9 mouse cellular contexts compared by ENCODE assay signal in genomic region chr2:4286390-4286901, GRCm38 (mm10).
DNase-seq lines count a peak whose midpoint lies in the region; ATAC-seq and TF ChIP-seq lines count a peak whose summit lies in the region.
"Had no signal": no experiment of that assay in that cellular context is flagged by ENCODE, and none has a peak within 500 bp of the region (broad histone marks: within the 10 kb centered on the region; RNA-seq: fewer than 3 reads in every experiment).

No protein-coding gene starts in this region.

- 27% methylated on average over 8 of the region's 8 CpGs for WGBS in hindbrain, embryonic 14.5 days
- WGBS in hindbrain, postnatal 0 days, result 27% methylated on average over 8 of the region's 8 CpGs
- WGBS in limb, embryonic 13.5 days, result 34% methylated on average over 8 of the region's 8 CpGs

- DNase-seq in hindbrain, embryonic 14.5 days (ENCODE audit: low spot score), result no peak
- no peak for DNase-seq in hindbrain, postnatal 0 days (ENCODE audit: low spot score)
- DNase-seq in 3T3-L1 (ENCODE audit: low read depth, low spot score), result peak; percentile 68
- peak; percentile 48 for DNase-seq in adrenal gland, postnatal 14 days
- DNase-seq in natural killer cell, adult 2 months (ENCODE audit: low spot score in 2 of 2), result no peak
- DNase-seq in frontal cortex, postnatal 10 days (ENCODE audit: low spot score in 2 of 2), result no peak
- DNase-seq: thymus, adult 18-20 months had no signal

- no peaks in the 10 kb centered on the region for H3K9me3 ChIP-seq in hindbrain, embryonic 14.5 days (ENCODE audit: control insufficient read depth, low read length)
- H3K9me3 ChIP-seq in hindbrain, postnatal 0 days (ENCODE audit: low read length), result no peaks in the 10 kb centered on the region
- H3K9me3 ChIP-seq in limb, embryonic 13.5 days, result no peaks in the 10 kb centered on the region
- H3K9me3 ChIP-seq: liver, embryonic 15.5 days had no signal

- no peak overlapping the region for H3K4me3 ChIP-seq in hindbrain, embryonic 14.5 days (replicated peaks; ENCODE audit: low read length)
- no peak overlapping the region for H3K4me3 ChIP-seq in hindbrain, postnatal 0 days (ENCODE audit: low read length)
- peak overlapping the region; percentile 24 for H3K4me3 ChIP-seq in limb, embryonic 13.5 days
- H3K4me3 ChIP-seq: liver, embryonic 15.5 days had no signal

- no peaks in the 10 kb centered on the region for H3K27me3 ChIP-seq in hindbrain, embryonic 14.5 days (ENCODE audit: control insufficient read depth, insufficient read depth, low read length)
- H3K27me3 ChIP-seq in hindbrain, postnatal 0 days (ENCODE audit: insufficient read depth, low read length), result no peaks in the 10 kb centered on the region
- H3K27me3 ChIP-seq in limb, embryonic 13.5 days, result no peaks in the 10 kb centered on the region
- H3K27me3 ChIP-seq: liver, embryonic 15.5 days had no signal

- H3K27ac ChIP-seq in hindbrain, embryonic 14.5 days, result no peak overlapping the region
- H3K27ac ChIP-seq in hindbrain, postnatal 0 days, result no peak overlapping the region
- H3K27ac ChIP-seq in limb, embryonic 13.5 days, result peak overlapping the region; percentile 79; the same call in 1 of the 2 replicates
- H3K27ac ChIP-seq: liver, embryonic 15.5 days had no signal

- ATAC-seq in hindbrain, embryonic 14.5 days (ENCODE audit: low FRiP score), result peak; percentile 51; the same call in 1 of the 2 replicates
- ATAC-seq in hindbrain, postnatal 0 days, result no peak
- ATAC-seq in limb, embryonic 13.5 days (ENCODE audit: low FRiP score, low read depth), result peak; percentile 76

- H3K9ac ChIP-seq in hindbrain, embryonic 14.5 days, result no peak overlapping the region
- no peak overlapping the region for H3K9ac ChIP-seq in hindbrain, postnatal 0 days (replicated peaks; ENCODE audit: low read length)
- H3K9ac ChIP-seq in limb, embryonic 13.5 days, result 0 out of 2 replicates have a peak overlapping the region, but pooled peaks have one; percentile 13
- H3K9ac ChIP-seq: liver, embryonic 15.5 days had no signal

- H3K4me2 ChIP-seq in hindbrain, embryonic 14.5 days (replicated peaks), result peak overlapping the region; percentile 21; the same call in 1 of the 2 replicates
- no peak overlapping the region for H3K4me2 ChIP-seq in hindbrain, postnatal 0 days (ENCODE audit: low read depth, low read length)
- H3K4me2 ChIP-seq in limb, embryonic 13.5 days (replicated peaks), result peak overlapping the region; percentile 51
- H3K4me2 ChIP-seq: liver, embryonic 15.5 days had no signal

- no peak for TF ChIP-seq CTCF in hindbrain, postnatal 0 days (IDR thresholded peaks at IDR 0.05; ENCODE audit: low read depth)

- no peaks in the 10 kb centered on the region for H3K36me3 ChIP-seq in hindbrain, embryonic 14.5 days (replicated peaks; ENCODE audit: control insufficient read depth, insufficient read depth)
- no peaks in the 10 kb centered on the region for H3K36me3 ChIP-seq in hindbrain, postnatal 0 days (ENCODE audit: insufficient read depth, low read length)
- H3K36me3 ChIP-seq in limb, embryonic 13.5 days, result no peaks in the 10 kb centered on the region
- H3K36me3 ChIP-seq: liver, embryonic 15.5 days had no signal

- peaks cover 16% of the 10 kb centered on the region for H3K4me1 ChIP-seq in hindbrain, embryonic 14.5 days (replicated peaks; ENCODE audit: control insufficient read depth, insufficient read depth, low read length)
- peaks cover 5% of the 10 kb centered on the region for H3K4me1 ChIP-seq in hindbrain, postnatal 0 days (ENCODE audit: insufficient read depth, low read length)
- peaks cover 51% of the 10 kb centered on the region for H3K4me1 ChIP-seq in limb, embryonic 13.5 days
- H3K4me1 ChIP-seq: liver, embryonic 15.5 days had no signal

Comparison
In these comparisons a context has a peak if more than half of its experiments do, and no peak if none do; other contexts are left out.
1. DNase-seq: peak in 3T3-L1 (single experiment) and adrenal gland, postnatal 14 days (single experiment); none in hindbrain, embryonic 14.5 days (single experiment), hindbrain, postnatal 0 days (single experiment), natural killer cell, adult 2 months (0 of 2) and frontal cortex, postnatal 10 days (0 of 2).